Mouse (Mus musculus) right cerebral cortex, adult 18-20 months (tissue): ENCODE measurements around the gene Add1.
"Not testable (repeated sequence)": the region's sequence is repeated elsewhere in the genome, so short reads cannot be mapped to it uniquely, and the experiment has no call there.

Experiments
- DNase-seq: peaks from one replicate; pipeline ENCODE4 v3.0.0; 2022; ENCODE audit warnings: mixed read lengths

Gene Add1

GRCm38 (mm10) chr5:34563854-34564253, 9.6 kb upstream of the Add1 start:
- DNase-seq = no peak

DNA sequence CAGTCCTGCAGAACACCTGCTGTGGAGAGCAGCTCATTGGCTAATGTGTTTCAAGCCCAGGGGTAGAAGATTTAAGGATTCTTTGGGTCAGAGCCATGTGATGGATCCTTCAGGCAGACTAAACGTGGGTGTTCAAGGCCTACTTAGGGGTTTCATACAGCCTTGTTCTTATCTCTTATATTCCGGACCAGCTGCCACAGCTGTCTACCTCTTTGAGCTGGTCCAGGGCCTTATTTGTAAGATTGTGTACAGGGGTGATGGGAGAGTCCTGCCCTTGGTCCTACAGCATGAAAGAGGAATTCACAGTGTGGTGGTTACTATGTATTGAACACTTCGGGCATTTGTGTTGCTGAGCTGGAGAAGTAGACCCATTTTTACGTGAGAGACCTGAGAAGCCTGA, 9.2 kb upstream of the Add1 start:
- DNase-seq = no peak

- peak; percentile 52 for DNase-seq
These were observed 7.8 kb upstream of the Add1 start for GRCm38 (mm10) chr5:34565545-34566283.

GRCm38 (mm10) chr5:34571551-34571950, 1.9 kb upstream of the Add1 start:
- DNase-seq = no peak

DNA sequence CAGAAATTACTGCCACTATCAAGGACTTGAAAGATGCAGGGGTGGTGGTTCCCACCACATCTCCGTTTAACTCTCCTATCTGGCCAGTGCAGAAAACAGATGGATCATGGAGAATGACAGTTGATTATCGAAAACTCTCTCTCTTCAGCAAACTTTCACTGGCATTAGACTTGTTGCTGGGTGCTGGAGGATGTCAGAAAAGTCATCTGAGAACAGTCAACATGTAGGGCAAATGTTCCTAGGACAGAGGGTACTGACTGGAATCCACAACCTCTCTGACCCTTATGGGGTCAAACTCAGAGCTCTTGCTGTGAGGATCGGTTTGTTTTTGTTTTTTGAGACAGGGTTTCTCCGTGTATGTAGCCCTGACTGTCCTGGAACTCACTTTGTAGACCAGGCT, 896 bp upstream of the Add1 start:
- not testable (repeated sequence) for DNase-seq

- DNase-seq = no peak
These were observed 1.3 kb downstream of the Add1 start for GRCm38 (mm10) chr5:34574721-34575120.

DNA sequence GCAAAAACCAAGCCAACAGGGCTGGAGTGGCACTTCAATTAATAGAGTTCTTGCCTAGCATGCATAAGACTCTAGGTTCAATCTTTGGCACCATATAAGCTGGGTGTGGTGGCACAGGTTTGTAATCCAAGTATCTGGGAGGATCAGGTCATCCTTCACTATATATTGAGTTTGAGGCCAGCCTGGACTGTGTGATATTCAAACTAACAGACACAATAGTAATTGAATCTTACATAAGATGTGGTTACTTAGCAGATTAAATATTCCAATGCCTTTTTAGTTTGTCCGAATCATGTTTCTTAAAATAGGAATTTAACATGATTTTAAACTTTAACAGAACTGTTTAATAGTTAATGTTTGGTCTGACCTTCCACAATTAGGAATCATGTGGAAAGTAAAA, 2.8 kb downstream of the Add1 start:
- no peak for DNase-seq

DNA sequence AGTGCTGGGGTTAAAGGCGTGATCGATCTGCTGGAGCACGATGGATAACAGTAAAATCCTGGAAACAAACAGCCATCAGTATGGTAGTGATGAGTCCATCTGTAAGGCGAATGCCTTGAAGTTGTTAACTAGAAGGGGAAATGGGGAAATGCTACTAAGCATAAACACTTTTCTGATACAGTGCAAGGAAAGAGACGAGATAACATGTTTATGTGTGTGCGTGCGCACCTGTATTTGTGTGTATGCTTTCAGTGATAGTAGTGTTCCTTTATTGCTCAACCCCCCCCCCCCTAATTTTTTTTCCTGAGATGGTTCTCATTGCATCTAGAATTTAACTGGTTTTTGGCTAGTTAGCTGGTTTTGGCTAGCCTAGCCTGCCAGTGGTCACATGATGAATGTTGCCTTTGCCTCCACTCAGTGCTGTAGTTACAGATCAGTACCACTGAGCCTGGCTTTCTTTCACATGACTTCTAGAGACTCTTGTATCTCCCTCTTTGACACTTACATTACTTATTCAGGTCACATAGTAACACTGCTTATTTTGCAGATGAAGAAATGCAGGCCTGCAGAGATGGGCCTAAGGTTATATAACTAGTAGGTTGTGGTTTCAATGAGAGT, 4.7 kb downstream of the Add1 start:
- no peak for DNase-seq

- no peak for DNase-seq
These were observed 5.9 kb downstream of the Add1 start for GRCm38 (mm10) chr5:34579377-34579776.

DNA sequence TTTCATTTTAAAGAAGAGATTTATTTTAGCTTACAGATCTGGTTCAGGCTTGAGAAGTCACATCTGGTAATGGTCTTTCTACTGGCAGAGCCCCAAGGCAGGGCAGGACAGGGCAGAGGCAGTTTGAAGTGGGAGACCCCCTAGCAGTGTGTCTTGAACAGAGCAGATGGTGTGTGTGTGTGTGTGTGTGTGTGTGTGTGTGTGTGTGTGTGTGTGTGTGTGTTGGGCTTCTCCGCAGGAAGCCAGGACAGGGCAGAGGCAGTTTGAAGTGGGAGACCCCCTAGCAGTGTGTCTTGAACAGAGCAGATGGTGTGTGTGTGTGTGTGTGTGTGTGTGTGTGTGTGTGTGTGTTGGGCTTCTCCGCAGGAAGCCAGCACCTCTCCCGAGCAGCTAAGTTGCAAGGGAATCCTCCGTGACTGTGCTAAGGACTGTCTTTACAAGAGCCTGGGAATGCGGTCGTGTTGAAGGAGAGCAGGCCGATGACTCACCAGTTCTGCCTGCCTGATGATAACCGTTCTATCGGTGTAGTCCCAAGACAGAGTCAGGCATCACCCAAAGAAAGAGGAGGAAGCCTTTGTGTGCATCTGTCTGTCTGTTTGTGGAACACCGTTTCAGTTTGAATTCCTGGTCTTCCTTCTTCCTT, 8.3 kb downstream of the Add1 start:
- peak; percentile 77 for DNase-seq

DNA sequence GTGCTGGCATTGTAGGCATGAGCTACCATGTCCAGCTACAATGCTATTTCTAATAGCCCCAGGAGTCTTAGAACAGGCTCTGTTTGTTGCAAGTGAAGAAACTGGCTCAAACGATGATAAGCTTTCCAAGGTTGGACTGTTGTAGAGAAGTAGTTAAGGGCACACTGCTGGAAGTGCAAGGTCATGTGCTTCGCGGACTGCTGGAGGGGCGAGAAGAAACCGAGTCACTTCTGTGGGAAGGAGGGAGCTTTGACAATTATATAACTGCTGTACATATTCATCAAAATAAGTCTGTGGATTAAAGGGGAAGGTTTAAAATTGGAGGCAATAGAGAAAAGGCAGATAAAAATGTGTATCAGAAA, 8.8 kb downstream of the Add1 start:
- DNase-seq = peak; percentile 23

- no peak for DNase-seq
These were observed 11.8 kb downstream of the Add1 start for GRCm38 (mm10) chr5:34585216-34585615.

DNA sequence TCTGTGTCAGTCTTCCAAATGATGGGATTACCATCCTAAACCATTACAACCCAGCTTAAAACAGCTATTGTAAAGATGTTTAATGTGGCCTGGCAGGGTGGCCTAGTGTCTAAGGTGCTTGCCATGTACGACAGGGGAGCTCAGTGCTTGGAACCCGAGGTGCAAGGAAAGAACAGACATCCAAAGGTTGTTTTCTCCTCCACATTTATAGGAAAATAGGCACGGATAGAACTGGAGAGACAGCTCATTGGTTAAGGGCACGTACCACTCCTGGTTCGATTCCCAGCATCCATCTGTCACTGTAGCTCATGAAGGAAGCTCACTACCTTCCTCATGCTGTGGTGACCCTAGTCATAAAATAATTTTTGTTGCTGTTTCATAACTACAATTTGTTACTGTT, 14.4 kb downstream of the Add1 start:
- DNase-seq = no peak

DNA sequence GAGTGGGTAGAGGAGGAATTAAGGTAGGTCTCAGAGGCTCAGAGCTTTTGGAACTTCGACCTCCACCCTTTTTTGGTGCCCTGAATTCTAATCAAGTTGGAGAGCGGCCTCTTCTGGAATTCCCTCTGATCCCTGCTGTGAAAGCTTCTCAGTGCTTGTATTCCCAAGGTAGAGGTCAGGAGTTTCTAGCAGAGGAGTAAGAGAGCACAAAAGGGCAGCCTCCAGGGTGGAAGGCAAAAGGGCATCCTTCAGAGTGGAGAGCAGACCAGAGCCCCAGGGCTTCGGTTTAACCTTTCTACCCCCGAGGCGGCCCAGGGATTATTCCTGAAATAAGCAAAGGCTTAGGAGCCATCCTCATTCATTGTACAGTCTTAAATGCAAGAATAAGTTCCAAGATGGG, 16.6 kb downstream of the Add1 start:
- DNase-seq = no peak

GRCm38 (mm10) chr5:34590702-34591101, 17.2 kb downstream of the Add1 start:
- DNase-seq = no peak

DNA sequence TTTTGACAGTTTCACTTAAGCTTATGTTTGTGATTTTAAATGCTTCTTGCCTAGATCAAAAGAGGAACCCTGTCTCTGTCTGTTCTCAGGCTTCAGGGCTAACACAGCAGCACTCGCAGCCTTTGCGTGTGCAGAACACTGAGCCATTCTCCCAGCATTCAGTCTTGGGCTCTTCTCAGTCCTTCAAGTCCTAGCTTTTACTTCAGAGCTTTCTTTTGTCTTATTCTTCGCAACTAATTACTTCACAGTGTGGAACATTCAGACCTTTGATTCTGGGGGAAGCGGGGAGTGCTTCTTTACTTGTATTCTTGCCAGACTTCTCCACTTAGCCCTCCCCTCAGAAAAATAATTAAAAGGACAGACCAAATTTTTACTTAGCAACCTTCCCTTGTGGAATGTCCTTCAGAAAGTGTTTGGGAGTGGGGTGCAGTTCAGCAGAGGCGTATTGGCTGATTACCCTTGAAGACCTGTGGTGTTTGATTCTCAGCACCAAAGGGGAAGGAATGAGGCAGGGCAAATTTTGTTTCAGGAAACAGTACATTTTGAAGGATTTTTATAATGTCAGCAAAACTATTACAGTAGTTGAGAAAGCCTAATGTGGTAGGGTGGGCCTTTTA, 18.0 kb downstream of the Add1 start:
- DNase-seq = no peak

- not testable (repeated sequence) for DNase-seq
These were observed 18.8 kb downstream of the Add1 start for GRCm38 (mm10) chr5:34592224-34592623.

DNA sequence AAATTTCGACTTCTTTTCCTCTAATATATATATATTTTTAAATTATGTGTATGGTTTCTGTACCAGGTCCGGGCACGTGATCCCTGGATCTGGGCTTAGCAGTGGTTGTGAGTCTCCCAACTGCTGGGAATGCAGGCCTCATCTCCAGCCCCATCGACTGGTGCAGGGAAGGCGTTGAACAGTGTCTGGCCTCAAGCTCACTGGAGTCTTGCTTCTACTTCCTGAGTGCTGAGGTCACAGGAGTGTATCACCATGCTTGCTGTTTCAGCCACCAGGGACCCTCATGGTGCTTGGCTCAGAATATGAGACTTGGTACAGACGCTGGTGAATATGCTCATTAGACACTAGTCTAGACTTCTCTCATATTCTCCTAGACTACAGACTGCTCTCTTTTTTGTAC, 19.2 kb downstream of the Add1 start:
- no peak for DNase-seq

DNA sequence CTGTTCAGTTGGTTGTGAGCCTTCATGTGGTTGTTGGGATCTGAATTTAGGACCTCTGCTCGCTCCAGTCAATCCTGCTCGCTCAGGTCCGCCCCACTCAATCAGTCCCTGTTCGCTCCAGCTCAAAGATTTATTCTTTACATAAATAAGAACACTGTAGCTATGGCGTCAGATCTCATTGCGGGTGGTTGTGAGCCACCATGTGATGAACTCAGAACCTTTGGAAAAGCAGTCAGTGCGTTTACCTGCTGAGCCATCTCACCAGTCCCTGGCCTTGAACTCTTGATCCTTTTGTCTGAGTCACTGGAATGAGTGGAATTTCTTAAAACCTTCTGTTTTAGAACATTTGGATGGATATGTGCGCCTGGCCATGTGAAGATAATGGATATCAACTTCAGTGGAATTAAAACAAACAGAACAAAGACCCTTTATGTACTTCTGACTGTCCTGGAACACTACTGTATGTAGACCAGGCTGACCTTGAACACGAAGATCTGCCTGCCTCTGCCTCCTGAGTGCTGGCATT, 19.8 kb downstream of the Add1 start:
- DNase-seq = no peak

GRCm38 (mm10) chr5:34604576-34604975, 31.1 kb downstream of the Add1 start:
- DNase-seq = no peak

- no peak for DNase-seq
These were observed 33.8 kb downstream of the Add1 start for GRCm38 (mm10) chr5:34607100-34607880.

DNA sequence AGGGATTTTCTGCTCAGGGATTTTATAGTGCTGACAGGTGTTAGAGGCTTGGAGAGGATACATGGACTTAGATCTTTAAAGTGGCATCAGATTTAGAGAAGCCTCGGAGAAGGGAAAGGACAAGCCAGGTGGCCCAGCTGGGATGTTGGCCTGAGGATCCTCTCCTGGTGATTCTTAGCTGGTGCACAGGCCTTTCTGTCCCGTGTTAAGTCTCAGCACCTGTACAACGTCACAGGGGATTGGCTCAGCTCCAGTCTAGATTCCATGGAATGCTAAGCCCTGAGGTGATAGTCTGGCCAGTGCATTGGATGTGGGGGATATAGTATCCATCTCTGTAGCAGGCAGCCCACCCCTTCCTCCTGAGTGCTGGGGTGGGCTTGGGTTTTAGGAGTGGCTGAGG, 34.8 kb downstream of the Add1 start:
- no peak for DNase-seq

DNA sequence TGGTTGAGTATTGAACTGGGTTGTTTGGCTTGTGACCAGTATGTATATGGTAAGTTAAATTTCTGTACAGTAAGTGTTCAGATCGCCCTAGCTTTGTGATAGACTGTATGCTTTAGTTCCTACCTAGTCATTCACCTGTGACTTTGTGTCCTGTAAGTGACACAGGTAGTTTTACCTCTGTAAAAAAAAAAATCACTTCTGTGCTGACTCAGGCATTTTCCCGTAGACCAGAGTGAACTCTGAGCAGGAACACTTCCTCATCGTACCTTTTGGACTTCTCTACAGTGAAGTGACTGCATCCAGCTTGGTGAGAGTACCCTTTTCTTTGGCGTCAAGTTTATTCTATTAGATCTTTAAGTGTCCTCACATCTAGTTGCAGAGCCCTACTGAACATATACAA, 36.5 kb downstream of the Add1 start:
- no peak for DNase-seq
